Mouse (Mus musculus) heart, adult 2 months (tissue): Measurements from ENCODE around the gene Syngap1. TPM values are rescaled to one million over a fixed set of nuclear protein-coding genes. Genes with fewer than 3 reads are reported as not detected.

ENCODE experiments used
- DNase-seq, 2 experiments: peaks; one replicate each; pipeline ENCODE4 v3.0.0; 2021
- H3K27ac ChIP-seq: fragments of 200-600 bp; 2 replicates; pipeline ENCODE4 v1.8.1; 2022
- H3K27me3 ChIP-seq: fragments of 200-500 bp; 2 replicates; pipeline ENCODE4 v1.6.1; 2012; ENCODE audit warnings: mild to moderate bottlenecking, low read length, inconsistent platforms, mixed read lengths; ENCODE audit not compliant: control insufficient read depth, insufficient read depth
- H3K36me3 ChIP-seq: fragments of 200-500 bp; 2 replicates; pipeline ENCODE4 v1.6.1; 2012; ENCODE audit warnings: low read length, inconsistent platforms; ENCODE audit not compliant: control insufficient read depth, insufficient read depth
- H3K4me1 ChIP-seq: fragments of 200-500 bp; 2 replicates; pipeline ENCODE4 v1.6.1; 2011; ENCODE audit warnings: low read length; ENCODE audit not compliant: control insufficient read depth, insufficient read depth
- H3K4me3 ChIP-seq: fragments of 200-600 bp; 2 replicates; pipeline ENCODE4 v1.8.1; 2022
- H3K79me2 ChIP-seq: fragments of 200-500 bp; replicated peaks from 2 replicates; pipeline ENCODE4 v1.6.1; 2012; ENCODE audit warnings: mild to moderate bottlenecking, inconsistent platforms, low read length, moderate library complexity, mixed read lengths; ENCODE audit not compliant: control insufficient read depth, insufficient read depth
- H3K9ac ChIP-seq: fragments of 200-500 bp; 2 replicates; pipeline ENCODE4 v1.6.1; 2012; ENCODE audit warnings: low read depth, mild to moderate bottlenecking, control low read depth, inconsistent platforms, low read length, mixed read lengths
- CTCF ChIP-seq: fragments of 200-600 bp; IDR thresholded peaks from 2 replicates; pipeline ENCODE4 v1.8.1; 2022; ENCODE audit warnings: antibody characterized with exemption, mild to moderate bottlenecking, moderate library complexity
- EP300 ChIP-seq: fragments of 200-500 bp; IDR thresholded peaks from 2 replicates; pipeline ENCODE4 v1.6.1; 2011; ENCODE audit warnings: low read depth, low read length, control low read depth; ENCODE audit not compliant: insufficient read depth
- POLR2A ChIP-seq: fragments of 200-500 bp; IDR thresholded peaks from 2 replicates; pipeline ENCODE4 v1.6.1; 2011; ENCODE audit warnings: mild to moderate bottlenecking, low read depth, low read length, control low read depth; ENCODE audit not compliant: insufficient read depth
- WGBS: fragments of 180-500 bp; shearing (Covaris S2); methylation state at CpG from one replicate; pipeline ENCODE4 v1.1.7; 2018; 5-methylcytosine and 5-hydroxymethylcytosine counted together
- intact Hi-C: fragments of 180-260 bp; cut with DNase I; formaldehyde crosslinking; loops from one replicate; pipeline ENCODE4 v1.15.1; 2025
- polyA plus RNA-seq: library from polyadenylated mRNA; depleted of rRNA; stranded (reverse); fragments of >200 nt; gene quantifications from 2 replicates; pipeline ENCODE4 v1.2.3, GENCODE M21; 2012
- total RNA-seq, 2 experiments: library from RNA; stranded (reverse); gene quantifications; 2 replicates each; pipeline ENCODE4 v1.2.3; 2021

Gene Syngap1
- total and polyA plus RNA-seq, 3 experiments, result 4.1 to 9.0 (median 4.2) TPM

- intact Hi-C loops, result no loop called here
- 85% methylated on average over 12 of the region's 12 CpGs for WGBS
- H3K4me3 ChIP-seq, result no peak overlapping the region
Observed at GRCm38 (mm10) chr17:26936453-26936852, 4.6 kb upstream of the Syngap1 start.

GRCm38 (mm10) chr17:26936921-26937695, 3.9 kb upstream of the Syngap1 start:
- H3K79me2 ChIP-seq, result no peaks in the 10 kb centered on the region
- 82% methylated on average over 15 of the region's 15 CpGs for WGBS
- intact Hi-C loops, result no loop called here
- no peak for DNase-seq
- no peaks in the 10 kb centered on the region for H3K27me3 ChIP-seq
- no peak overlapping the region for H3K9ac ChIP-seq
- no peak overlapping the region for H3K4me3 ChIP-seq
- H3K36me3 ChIP-seq, result no peaks in the 10 kb centered on the region; the same call in 1 of the 2 replicates
- H3K27ac ChIP-seq, result no peak overlapping the region
- H3K4me1 ChIP-seq, result peaks cover 5% of the 10 kb centered on the region
- TF ChIP-seq EP300 (no peak), CTCF (no peak), POLR2A (no peak)

More at GRCm38 (mm10) chr17:26936453-26936852, 4.6 kb upstream of the Syngap1 start:
- H3K4me1 ChIP-seq, result peaks cover 5% of the 10 kb centered on the region
- TF ChIP-seq EP300 (no peak), POLR2A (no peak), CTCF (no peak)
- no peak overlapping the region for H3K27ac ChIP-seq
- H3K36me3 ChIP-seq, result no peaks in the 10 kb centered on the region; the same call in 1 of the 2 replicates
- H3K79me2 ChIP-seq, result no peaks in the 10 kb centered on the region
- no peak for DNase-seq
- no peaks in the 10 kb centered on the region for H3K27me3 ChIP-seq
- no peak overlapping the region for H3K9ac ChIP-seq

GRCm38 (mm10) chr17:26937883-26938695, 3.0 kb upstream of the Syngap1 start:
- DNase-seq, result no peak
- H3K9ac ChIP-seq, result peak overlapping the region; percentile 67
- intact Hi-C loops, result loop anchor here (2.0 kb wide), 1 partner anchor 35 kb away; the partner anchor contains the start of gene Zbtb9
- H3K27ac ChIP-seq, result peak overlapping the region; percentile 92
- no peaks in the 10 kb centered on the region; the same call in 1 of the 2 replicates for H3K36me3 ChIP-seq
- H3K79me2 ChIP-seq, result no peaks in the 10 kb centered on the region
- no peak for TF ChIP-seq EP300
- H3K4me3 ChIP-seq, result peak overlapping the region; percentile 69
- WGBS, result 51% methylated on average over 16 of the region's 16 CpGs
- H3K27me3 ChIP-seq, result no peaks in the 10 kb centered on the region
- H3K4me1 ChIP-seq, result peaks cover 5% of the 10 kb centered on the region

GRCm38 (mm10) chr17:26938731-26939130, 2.3 kb upstream of the Syngap1 start:
- H3K27me3 ChIP-seq, result no peaks in the 10 kb centered on the region
- intact Hi-C loops, result loop anchor here (2.0 kb wide), 1 partner anchor 34 kb away; the partner anchor contains the start of gene Zbtb9
- peaks cover 5% of the 10 kb centered on the region for H3K4me1 ChIP-seq
- no peaks in the 10 kb centered on the region; the same call in 1 of the 2 replicates for H3K36me3 ChIP-seq
- peak overlapping the region; percentile 92 for H3K27ac ChIP-seq
- DNase-seq, result no peak
- H3K79me2 ChIP-seq, result no peaks in the 10 kb centered on the region
- WGBS, result under 1% methylated on average over 22 of the region's 22 CpGs
- peak overlapping the region; percentile 69 for H3K4me3 ChIP-seq
- H3K9ac ChIP-seq, result peak overlapping the region; percentile 67
- TF ChIP-seq CTCF (no peak), EP300 (no peak), POLR2A (no peak)

- peak; percentile 90 for TF ChIP-seq POLR2A
- TF ChIP-seq EP300, result no peak
- no peaks in the 10 kb centered on the region for H3K36me3 ChIP-seq
- no peaks in the 10 kb centered on the region for H3K79me2 ChIP-seq
- H3K9ac ChIP-seq, result peak within 1 kb of the TSS; percentile 93
- intact Hi-C loops, result loop anchor here (2.0 kb wide), 1 partner anchor 33 kb away; the partner anchor contains the start of gene Zbtb9
- peak within 1 kb of the TSS; percentile 94 for H3K27ac ChIP-seq
- H3K27me3 ChIP-seq, result no peaks in the 10 kb centered on the region
- peak within 1 kb of the TSS; percentile 69 for H3K4me3 ChIP-seq
- under 1% methylated on average over 70 of the region's 70 CpGs for WGBS
- H3K4me1 ChIP-seq, result peaks cover 5% of the 10 kb centered on the region
- peak; percentile 99 to 100 for DNase-seq
Observed at GRCm38 (mm10) chr17:26939178-26939972, 1.7 kb upstream of the Syngap1 start, which contains the start of gene Cuta. TSS of gene Cuta (minus strand) at chr17:26939569.
